Mouse (Mus musculus): Measurements from ENCODE around the gene Vti1a.

DNA sequence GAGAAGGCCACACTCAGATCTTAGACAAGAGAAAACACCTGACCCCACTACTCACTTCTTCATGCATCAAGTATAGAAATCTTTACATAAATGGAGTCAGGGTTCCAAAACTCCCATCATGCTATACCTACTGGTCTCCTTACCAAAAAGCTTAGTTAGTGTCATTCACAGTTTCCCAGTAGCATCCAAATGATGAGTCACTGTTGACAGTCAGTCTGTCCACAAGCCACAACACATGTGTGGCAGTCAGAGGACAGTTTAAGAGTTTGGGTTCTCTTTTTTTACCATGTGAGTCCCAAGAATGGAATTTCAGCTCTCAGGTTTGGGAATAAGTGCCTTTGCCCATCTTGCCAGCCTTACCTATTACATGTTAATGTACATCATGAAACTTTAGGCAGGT is 27.1 kb upstream of the Vti1a start:
- TF ChIP-seq CTCF (IDR thresholded peaks at IDR 0.05; ENCODE audit: low read depth), result no peak
- TF ChIP-seq EP300 (optimal IDR thresholded peaks at IDR 0.05), result no peak

All from stomach, postnatal 0 days (tissue).